Mouse (Mus musculus): ENCODE results near the gene Slc13a3. TPM values are rescaled to one million over a fixed set of nuclear protein-coding genes. Genes with fewer than 3 reads are reported as not detected.

The Slc13a3 gene
- total and polyA plus RNA-seq, 2 experiments from 2014 or later: 17.4 to 25.5 TPM

GRCm38 (mm10) chr2:165510466-165510865 is 37.4 kb upstream of the Slc13a3 start:
- 25% methylated on average over 5 of the region's 5 CpGs for WGBS
- ATAC-seq (ENCODE audit: low FRiP score) (no peak), DNase-seq (ENCODE audit: low spot score) (no peak)
- H3K27ac ChIP-seq (ENCODE audit: low read depth, low read length): no peak overlapping the region
- H3K4me3 ChIP-seq (ENCODE audit: low read depth, low read length): no peak overlapping the region
- TF ChIP-seq CTCF (IDR thresholded peaks at IDR 0.05): no peak
- no peaks in the 10 kb centered on the region for H3K36me3 ChIP-seq (ENCODE audit: insufficient read depth, low read length)
- no peak overlapping the region for H3K9ac ChIP-seq (replicated peaks; ENCODE audit: low read length, poor library complexity, severe bottlenecking)
- H3K4me2 ChIP-seq (ENCODE audit: low read depth, low read length, poor library complexity, severe bottlenecking): no peak overlapping the region
- no peaks in the 10 kb centered on the region for H3K27me3 ChIP-seq (ENCODE audit: insufficient read depth, low read length)
- H3K9me3 ChIP-seq (ENCODE audit: low read length): no peaks in the 10 kb centered on the region
- peaks cover 5% of the 10 kb centered on the region for H3K4me1 ChIP-seq (ENCODE audit: insufficient read depth, low read length)

GRCm38 (mm10) chr2:165509686-165510085 is 36.7 kb upstream of the Slc13a3 start:
- Histone ChIP-seq H3K36me3 (ENCODE audit: insufficient read depth, low read length) (no peaks in the 10 kb centered on the region), H3K9me3 (ENCODE audit: low read length) (no peaks in the 10 kb centered on the region), H3K4me1 (ENCODE audit: insufficient read depth, low read length) (peaks cover 5% of the 10 kb centered on the region), H3K4me3 (ENCODE audit: low read depth, low read length) (no peak overlapping the region), H3K4me2 (ENCODE audit: low read depth, low read length, poor library complexity, severe bottlenecking) (no peak overlapping the region), H3K9ac (replicated peaks; ENCODE audit: low read length, poor library complexity, severe bottlenecking) (no peak overlapping the region), H3K27ac (ENCODE audit: low read depth, low read length) (no peak overlapping the region), H3K27me3 (ENCODE audit: insufficient read depth, low read length) (no peaks in the 10 kb centered on the region)
- no peak for DNase-seq (ENCODE audit: low spot score)
- ATAC-seq (ENCODE audit: low FRiP score): no peak
- 77% methylated on average over 9 of the region's 9 CpGs for WGBS
- no peak for TF ChIP-seq CTCF (IDR thresholded peaks at IDR 0.05)

GRCm38 (mm10) chr2:165503259-165504203 is 30.5 kb upstream of the Slc13a3 start, which contains the start of gene Slc2a10:
Gene Slc2a10 (plus strand): TSS chr2:165503787.
- no peak for TF ChIP-seq CTCF (IDR thresholded peaks at IDR 0.05)
- H3K36me3 ChIP-seq (ENCODE audit: insufficient read depth, low read length): no peaks in the 10 kb centered on the region
- peak within 1 kb of the TSS; percentile 41 for H3K4me2 ChIP-seq (ENCODE audit: low read depth, low read length, poor library complexity, severe bottlenecking)
- no peak within 1 kb of the TSS; the same call in 1 of the 2 replicates for H3K27ac ChIP-seq (ENCODE audit: low read depth, low read length)
- ATAC-seq (ENCODE audit: low FRiP score): peak; percentile 52
- no peaks in the 10 kb centered on the region; the same call in 1 of the 2 replicates for H3K4me1 ChIP-seq (ENCODE audit: insufficient read depth, low read length)
- WGBS: 5% methylated on average over 24 of the region's 32 CpGs
- H3K27me3 ChIP-seq (ENCODE audit: insufficient read depth, low read length): no peaks in the 10 kb centered on the region
- H3K9me3 ChIP-seq (ENCODE audit: low read length): no peaks in the 10 kb centered on the region
- DNase-seq (ENCODE audit: low spot score): peak; percentile 70
- H3K4me3 ChIP-seq (ENCODE audit: low read depth, low read length): peak within 1 kb of the TSS; percentile 22
- peak within 1 kb of the TSS; percentile 48 for H3K9ac ChIP-seq (replicated peaks; ENCODE audit: low read length, poor library complexity, severe bottlenecking)

GRCm38 (mm10) chr2:165498816-165499215 is 25.8 kb upstream of the Slc13a3 start:
- ATAC-seq (ENCODE audit: low FRiP score): no peak
- Histone ChIP-seq H3K4me1 (ENCODE audit: insufficient read depth, low read length) (no peaks in the 10 kb centered on the region), H3K9ac (replicated peaks; ENCODE audit: low read length, poor library complexity, severe bottlenecking) (no peak overlapping the region), H3K27ac (ENCODE audit: low read depth, low read length) (no peak overlapping the region), H3K4me3 (ENCODE audit: low read depth, low read length) (no peak overlapping the region), H3K4me2 (ENCODE audit: low read depth, low read length, poor library complexity, severe bottlenecking) (no peak overlapping the region), H3K27me3 (ENCODE audit: insufficient read depth, low read length) (no peaks in the 10 kb centered on the region), H3K36me3 (ENCODE audit: insufficient read depth, low read length) (no peaks in the 10 kb centered on the region), H3K9me3 (ENCODE audit: low read length) (no peaks in the 10 kb centered on the region)
- TF ChIP-seq CTCF (IDR thresholded peaks at IDR 0.05): no peak
- 77% methylated on average over 6 of the region's 6 CpGs for WGBS
- DNase-seq (ENCODE audit: low spot score): no peak

- no peaks in the 10 kb centered on the region for H3K9me3 ChIP-seq (ENCODE audit: low read length)
- H3K27me3 ChIP-seq (ENCODE audit: insufficient read depth, low read length): no peaks in the 10 kb centered on the region
- 83% methylated on average over 2 of the region's 2 CpGs for WGBS
- no peak overlapping the region for H3K9ac ChIP-seq (replicated peaks; ENCODE audit: low read length, poor library complexity, severe bottlenecking)
- no peak overlapping the region for H3K27ac ChIP-seq (ENCODE audit: low read depth, low read length)
- H3K4me1 ChIP-seq (ENCODE audit: insufficient read depth, low read length): no peaks in the 10 kb centered on the region
- H3K36me3 ChIP-seq (ENCODE audit: insufficient read depth, low read length): no peaks in the 10 kb centered on the region
- no peak overlapping the region for H3K4me3 ChIP-seq (ENCODE audit: low read depth, low read length)
- no peak for TF ChIP-seq CTCF (IDR thresholded peaks at IDR 0.05)
- H3K4me2 ChIP-seq (ENCODE audit: low read depth, low read length, poor library complexity, severe bottlenecking): no peak overlapping the region
- DNase-seq (ENCODE audit: low spot score) (no peak), ATAC-seq (ENCODE audit: low FRiP score) (no peak)
These were observed 24.8 kb upstream of the Slc13a3 start for GRCm38 (mm10) chr2:165497706-165498275.

- no peak overlapping the region for H3K9ac ChIP-seq (replicated peaks; ENCODE audit: low read length, poor library complexity, severe bottlenecking)
- ATAC-seq (ENCODE audit: low FRiP score): no peak
- H3K27ac ChIP-seq (ENCODE audit: low read depth, low read length): no peak overlapping the region
- H3K4me2 ChIP-seq (ENCODE audit: low read depth, low read length, poor library complexity, severe bottlenecking): no peak overlapping the region
- DNase-seq (ENCODE audit: low spot score): no peak
- peak; percentile 61 for TF ChIP-seq CTCF (IDR thresholded peaks at IDR 0.05)
- no peaks in the 10 kb centered on the region for H3K4me1 ChIP-seq (ENCODE audit: insufficient read depth, low read length)
- H3K4me3 ChIP-seq (ENCODE audit: low read depth, low read length): no peak overlapping the region
- H3K27me3 ChIP-seq (ENCODE audit: insufficient read depth, low read length): no peaks in the 10 kb centered on the region
- no peaks in the 10 kb centered on the region for H3K36me3 ChIP-seq (ENCODE audit: insufficient read depth, low read length)
- no peaks in the 10 kb centered on the region for H3K9me3 ChIP-seq (ENCODE audit: low read length)
These were observed 23.2 kb upstream of the Slc13a3 start for GRCm38 (mm10) chr2:165496251-165496650.
